Mouse (Mus musculus): ENCODE measurements around the gene Ptprg. TPM values are rescaled to one million over a fixed set of nuclear protein-coding genes. Genes with fewer than 3 reads are reported as not detected.

Gene Ptprg
- polyA plus RNA-seq, 1 experiment, result 11.0 TPM

DNA sequence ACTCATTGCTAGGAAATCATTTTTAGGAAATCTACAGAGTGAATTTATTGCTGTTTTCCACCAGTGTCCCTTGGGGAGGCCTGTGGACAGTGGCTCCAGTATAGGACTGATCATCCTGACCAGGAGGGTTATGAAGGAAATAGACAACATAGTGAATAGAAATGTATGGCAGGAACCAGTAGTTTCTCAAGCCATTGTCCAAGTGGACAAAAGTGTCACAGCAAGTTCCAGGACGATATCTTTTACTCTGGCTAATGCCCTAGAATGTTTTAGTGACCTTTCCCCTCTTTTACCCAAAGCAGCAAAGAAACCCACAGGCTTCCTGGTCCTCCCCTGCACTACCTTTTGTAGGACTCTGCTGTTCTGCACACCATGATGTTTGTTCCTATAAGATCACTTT, 511.7 kb downstream of the Ptprg start:
- DNase-seq (ENCODE audit: low read depth, low spot score), result no peak
- 73% methylated on average over 1 of the region's 1 CpGs for WGBS

DNA sequence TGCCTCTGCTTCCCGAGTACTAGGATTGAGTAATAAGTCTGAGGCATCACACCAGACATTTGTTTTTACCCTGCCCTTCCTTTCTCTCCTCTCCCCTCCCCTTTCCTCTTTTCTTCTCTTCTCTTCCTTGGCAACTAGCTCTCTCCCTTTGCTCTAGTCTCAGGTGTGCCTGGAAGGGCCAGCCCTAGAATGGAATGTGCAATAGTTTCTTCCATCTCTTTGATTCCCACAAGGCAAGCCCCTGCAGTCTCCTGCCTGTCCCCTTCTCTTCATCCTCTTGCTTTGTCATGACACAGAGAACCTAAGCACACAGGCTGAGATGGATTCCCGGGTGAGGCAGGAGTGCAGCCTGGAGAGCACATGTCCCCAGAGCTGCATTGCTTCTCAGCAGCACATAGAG, 512.4 kb downstream of the Ptprg start:
- WGBS, result 46% methylated on average over 2 of the region's 2 CpGs
- DNase-seq (ENCODE audit: low read depth, low spot score), result no peak

- no peak for DNase-seq (ENCODE audit: low read depth, low spot score)
- WGBS, result 95% methylated on average over 12 of the region's 12 CpGs
Measured at GRCm38 (mm10) chr14:12069707-12070106, 516.4 kb downstream of the Ptprg start.

DNA sequence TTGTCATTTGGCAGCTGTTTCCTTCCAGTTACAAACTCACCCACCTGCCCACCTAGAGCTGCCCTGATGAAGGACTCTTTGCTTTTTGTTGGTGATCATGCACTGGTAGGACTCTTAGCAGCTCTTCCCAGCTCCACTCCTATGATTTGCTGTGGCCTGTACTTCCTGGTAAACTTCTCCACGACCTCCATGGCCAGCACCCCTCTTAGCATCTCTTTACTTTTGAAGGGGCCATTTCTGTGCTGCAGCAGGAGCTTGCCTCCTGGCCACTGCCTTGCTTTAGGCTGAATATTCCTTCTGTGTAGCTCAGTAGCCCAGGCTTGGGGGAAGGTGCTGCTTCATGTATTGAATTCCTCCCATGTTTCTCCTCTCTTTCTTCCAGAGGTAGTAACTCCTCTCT, 517.0 kb downstream of the Ptprg start:
- no peak for DNase-seq (ENCODE audit: low read depth, low spot score)
- WGBS, result 29% methylated on average over 1 of the region's 1 CpGs

GRCm38 (mm10) chr14:12070856-12071465, 517.6 kb downstream of the Ptprg start:
- DNase-seq (ENCODE audit: low read depth, low spot score), result no peak
- 52% methylated on average over 7 of the region's 7 CpGs for WGBS

DNA sequence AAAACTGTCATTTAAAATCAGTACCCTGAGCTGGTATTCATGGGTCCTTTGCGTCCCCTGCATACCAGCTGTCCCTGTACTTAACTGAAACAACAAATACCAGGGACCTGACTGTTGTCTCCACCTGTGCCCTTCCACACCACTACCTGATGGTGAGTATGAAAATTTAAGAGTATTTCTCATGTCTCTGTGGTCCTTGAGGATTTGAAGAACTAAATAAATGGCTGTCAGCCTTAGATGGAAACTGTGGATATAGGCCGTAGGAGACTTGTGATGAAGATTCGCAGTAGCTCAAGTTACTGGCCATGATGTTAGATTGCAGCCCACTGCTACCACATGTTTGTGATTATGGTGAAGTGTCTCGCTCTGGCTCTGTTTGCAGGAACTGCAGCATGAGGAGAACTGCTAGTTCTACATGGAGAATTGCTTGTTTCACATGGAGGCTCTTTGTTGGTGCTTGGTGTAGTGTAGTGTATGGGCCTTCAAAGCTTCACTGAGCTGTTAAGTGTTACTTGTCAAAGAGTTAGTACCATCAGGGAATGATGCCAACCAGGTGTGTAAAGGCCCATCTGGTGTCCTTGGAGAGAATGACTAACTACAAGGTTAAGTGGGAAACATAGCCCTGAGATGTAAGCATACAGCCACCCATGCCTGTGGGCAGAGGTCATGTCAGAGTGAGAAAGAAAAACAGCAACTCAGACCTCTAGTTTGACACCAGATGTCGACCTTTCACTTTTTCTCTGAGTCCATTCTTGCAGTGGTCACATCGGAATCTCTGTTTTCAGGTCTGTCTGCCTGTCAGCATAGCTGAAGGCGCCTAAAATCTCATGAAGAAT, 518.9 kb downstream of the Ptprg start:
- WGBS, result 91% methylated on average over 7 of the region's 7 CpGs
- DNase-seq (ENCODE audit: low read depth, low spot score), result no peak

DNA sequence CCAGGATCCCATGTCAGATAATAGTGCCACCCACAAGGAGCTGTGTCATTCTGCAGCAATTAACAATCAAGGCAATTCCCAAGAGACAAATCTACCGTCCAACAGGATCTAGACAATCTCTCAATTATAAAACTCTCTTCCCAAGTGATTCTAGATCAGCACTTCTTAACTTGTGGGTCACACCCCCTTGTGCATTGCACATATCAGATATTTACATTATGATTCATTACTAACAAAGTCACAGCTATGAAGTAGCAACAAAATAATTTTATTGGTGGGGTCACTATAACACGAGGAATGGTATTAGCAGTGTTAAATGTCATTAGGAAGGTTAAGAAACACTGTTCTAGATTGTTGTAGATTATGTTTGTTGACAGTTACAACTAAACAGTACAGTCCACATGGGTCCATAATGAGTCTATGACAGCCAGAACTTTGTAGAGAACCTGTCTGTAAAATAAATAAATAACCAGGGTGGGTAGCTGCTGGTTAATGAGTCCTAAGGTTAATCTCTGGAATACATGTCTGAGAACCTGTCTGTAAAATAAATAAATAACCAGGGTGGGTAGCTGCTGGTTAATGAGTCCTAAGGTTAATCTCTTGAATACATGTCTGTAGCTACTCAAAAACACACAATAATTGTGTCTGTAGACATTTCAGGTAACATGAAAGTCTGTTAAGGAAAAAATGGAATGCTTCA, 520.2 kb downstream of the Ptprg start:
- WGBS, result 22% methylated on average over 2 of the region's 2 CpGs
- peak; percentile 16 for DNase-seq (ENCODE audit: low read depth, low spot score)

- 76% methylated on average over 7 of the region's 7 CpGs for WGBS
- DNase-seq (ENCODE audit: low read depth, low spot score), result no peak
Measured at GRCm38 (mm10) chr14:12077193-12077592, 523.9 kb downstream of the Ptprg start.

- 71% methylated on average over 6 of the region's 6 CpGs for WGBS
- no peak for DNase-seq (ENCODE audit: low read depth, low spot score)
Measured at GRCm38 (mm10) chr14:12079250-12079649, 525.9 kb downstream of the Ptprg start.

DNA sequence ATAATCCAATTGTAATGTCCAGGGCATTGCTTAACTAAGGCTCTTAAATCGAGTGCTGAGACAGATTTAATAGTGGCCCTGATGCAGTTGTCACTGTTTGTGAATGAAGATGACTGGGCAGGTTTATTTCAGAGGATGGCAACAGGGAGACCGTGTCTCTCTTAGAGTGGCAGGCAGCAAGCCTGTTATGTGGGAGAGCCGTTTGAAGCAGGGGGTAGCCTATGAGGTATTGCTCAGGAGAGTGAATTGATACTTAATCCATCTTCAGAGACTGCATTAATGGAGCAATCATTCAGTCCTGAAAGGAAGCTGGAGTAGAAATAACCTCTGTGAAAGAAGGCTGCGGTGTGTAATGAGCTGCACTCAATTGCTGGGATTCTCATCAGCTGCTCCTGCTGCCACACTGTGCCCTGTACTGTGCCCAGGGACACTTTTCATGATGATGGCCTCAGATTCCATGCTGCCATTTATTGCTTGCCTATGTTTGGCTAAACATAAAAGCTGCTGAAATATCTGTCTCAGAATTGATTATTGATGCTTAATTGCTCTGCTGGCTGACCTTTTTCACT, 526.6 kb downstream of the Ptprg start:
- 63% methylated on average over 4 of the region's 4 CpGs for WGBS
- no peak for DNase-seq (ENCODE audit: low read depth, low spot score)

DNA sequence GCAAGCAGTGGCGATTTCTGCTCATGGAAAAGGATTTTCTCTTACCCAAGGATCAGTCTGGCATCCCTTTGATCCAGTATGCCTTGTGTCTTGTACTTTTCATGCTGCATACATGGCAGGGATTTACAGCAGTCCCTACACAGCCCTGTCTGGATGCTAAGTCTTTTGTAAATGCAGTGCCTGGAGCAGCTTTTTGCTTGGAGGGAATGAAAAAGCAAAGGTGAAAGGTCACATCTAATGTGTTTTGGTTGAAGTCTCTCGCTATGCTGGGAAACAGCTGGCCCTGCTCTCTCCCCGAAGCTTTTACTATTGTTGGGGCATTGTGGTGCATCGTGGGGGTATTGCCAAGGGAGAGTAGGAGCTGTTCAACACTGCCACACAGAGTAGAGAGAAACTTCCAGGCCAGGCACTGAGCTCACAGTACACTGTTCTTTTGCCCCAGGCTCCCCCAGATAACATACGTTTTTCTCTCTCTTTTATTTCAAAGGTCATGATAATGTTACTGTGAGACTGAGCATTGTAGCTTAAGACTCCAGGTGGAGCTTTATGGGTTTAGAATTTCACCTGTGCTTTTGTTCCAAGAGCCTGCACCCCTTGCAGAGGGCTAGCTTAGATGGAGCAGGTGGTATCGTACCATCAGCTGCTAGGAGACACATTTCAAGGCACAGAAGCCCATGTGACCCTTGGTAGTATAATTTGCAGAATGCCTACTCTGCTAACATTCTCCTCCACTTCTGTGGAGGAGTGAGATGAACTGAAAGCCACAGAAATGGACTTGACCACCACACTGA, 529.0 kb downstream of the Ptprg start:
- 61% methylated on average over 6 of the region's 6 CpGs for WGBS
- no peak for DNase-seq (ENCODE audit: low read depth, low spot score)

DNA sequence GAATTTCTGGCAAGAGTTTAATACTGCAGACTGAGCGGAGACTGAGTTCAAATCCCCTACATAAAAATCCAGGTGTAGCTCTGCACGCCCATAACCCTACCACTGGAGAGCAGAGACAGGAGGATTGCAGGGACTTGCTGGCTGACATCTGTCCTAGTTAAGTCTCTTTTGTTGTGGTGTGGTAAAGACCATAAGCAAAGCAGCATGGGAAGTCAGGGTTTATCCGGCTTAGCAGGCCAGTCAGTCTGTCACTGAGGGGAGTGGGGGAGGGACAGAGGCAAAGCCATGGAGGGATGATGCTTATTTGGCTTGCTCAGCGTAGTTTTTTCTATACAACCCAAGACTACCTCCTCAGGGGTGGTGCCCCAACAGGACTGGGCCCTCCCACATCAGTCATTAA, 530.7 kb downstream of the Ptprg start:
- DNase-seq (ENCODE audit: low read depth, low spot score), result no peak
- 95% methylated on average over 4 of the region's 4 CpGs for WGBS

GRCm38 (mm10) chr14:12085078-12085477, 531.7 kb downstream of the Ptprg start:
- no peak for DNase-seq (ENCODE audit: low read depth, low spot score)
- WGBS, result 88% methylated on average over 4 of the region's 4 CpGs

DNA sequence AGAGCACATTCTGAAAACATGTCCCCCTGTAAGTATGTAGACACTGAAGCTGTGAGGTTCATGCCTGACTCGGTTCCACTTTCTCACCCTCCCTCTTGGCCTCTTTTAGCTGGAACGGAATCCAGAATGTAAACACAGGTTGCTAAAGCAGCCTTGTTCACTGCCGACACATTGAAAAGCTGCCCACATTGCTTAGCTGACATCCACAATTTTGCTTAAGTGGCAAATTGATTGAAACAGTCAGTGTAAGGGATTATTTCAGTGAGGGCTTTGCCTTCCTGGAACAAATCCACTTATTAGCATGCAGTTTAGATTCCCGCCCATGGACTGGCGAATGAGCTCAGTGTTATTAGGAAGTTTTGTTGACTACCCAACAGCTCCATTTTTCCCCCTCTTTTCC, 532.8 kb downstream of the Ptprg start:
- DNase-seq (ENCODE audit: low read depth, low spot score), result no peak
- WGBS, result 67% methylated on average over 5 of the region's 5 CpGs

GRCm38 (mm10) chr14:12089954-12090353, 536.6 kb downstream of the Ptprg start:
- no peak for DNase-seq (ENCODE audit: low read depth, low spot score)

DNA sequence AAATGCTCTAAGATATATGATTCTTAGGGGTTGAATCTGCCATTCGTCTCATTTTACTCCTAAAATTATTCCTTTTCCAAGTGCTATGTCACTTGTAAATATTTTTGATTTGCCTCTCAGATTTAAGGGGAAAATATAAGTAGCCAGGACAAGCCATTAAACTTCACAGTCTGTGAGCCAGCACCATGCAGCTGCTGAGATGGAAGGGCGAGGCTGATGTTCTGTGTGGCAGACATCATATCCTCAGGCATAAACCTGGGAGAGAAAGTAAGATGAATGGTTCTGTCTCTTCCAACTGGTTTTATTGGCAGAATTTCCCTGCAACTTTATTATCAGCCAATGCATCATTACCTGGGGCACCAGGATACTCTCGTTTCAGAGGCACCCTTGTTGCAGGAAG, 538.4 kb downstream of the Ptprg start:
- WGBS, result 54% methylated on average over 3 of the region's 3 CpGs

DNA sequence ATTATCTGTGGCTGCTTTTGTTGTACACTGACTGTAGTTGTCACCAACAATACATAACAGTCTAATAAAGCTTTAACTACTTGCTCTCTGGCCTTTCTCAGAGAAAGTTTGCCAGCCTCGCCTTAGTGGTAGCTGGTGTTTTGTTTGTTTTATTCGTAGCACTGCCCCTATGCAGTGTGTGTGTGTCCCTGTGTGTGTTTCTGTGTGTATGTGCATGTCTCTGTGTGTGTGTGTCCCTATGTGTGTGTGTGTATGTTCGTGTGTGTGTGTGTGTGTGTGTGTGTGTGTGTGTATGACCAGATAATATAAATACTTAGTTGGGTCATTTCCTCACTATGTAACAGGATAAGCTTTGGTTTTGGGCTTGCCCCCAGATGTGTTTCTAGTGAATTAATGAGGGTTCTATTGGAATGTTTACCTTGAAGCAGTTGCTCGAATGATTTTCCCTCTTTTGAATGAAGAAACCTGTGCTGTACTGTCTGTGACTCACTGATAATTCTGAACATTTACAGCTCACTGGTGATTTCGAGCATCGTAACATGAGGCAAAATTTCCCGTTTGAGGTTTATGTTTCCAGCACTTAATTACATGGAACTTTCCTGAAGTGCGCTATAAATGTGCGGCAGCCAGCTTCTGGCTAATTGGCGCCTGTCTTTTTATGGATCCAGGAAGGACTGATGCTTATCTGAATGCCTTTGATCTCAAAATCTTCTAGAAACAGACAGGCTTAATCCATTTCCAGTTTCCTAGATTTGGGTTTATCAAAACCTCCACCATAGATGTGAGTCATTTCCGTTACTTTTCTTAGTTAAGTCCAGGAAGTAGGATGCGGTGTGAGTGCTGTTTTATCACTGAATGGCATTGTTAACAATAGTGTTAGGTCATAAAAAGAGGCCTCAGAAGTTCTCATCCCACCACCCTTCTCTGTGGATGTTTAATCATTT, 546.3 kb downstream of the Ptprg start:
- 18% methylated on average over 12 of the region's 12 CpGs for WGBS
- DNase-seq (ENCODE audit: low read depth, low spot score), result no peak

More for the DNA sequence above, 538.4 kb downstream of the Ptprg start:
- DNase-seq (ENCODE audit: low read depth, low spot score), result no peak
